Mouse (Mus musculus) yolk sac, embryonic 10.5 days (tissue): Measurements from ENCODE around the gene Alcam.

ENCODE experiments used
- DNase-seq: peaks from one replicate; pipeline ENCODE4 v3.0.0-alpha.2; 2017; ENCODE audit warnings: low spot score

Alcam gene

DNA sequence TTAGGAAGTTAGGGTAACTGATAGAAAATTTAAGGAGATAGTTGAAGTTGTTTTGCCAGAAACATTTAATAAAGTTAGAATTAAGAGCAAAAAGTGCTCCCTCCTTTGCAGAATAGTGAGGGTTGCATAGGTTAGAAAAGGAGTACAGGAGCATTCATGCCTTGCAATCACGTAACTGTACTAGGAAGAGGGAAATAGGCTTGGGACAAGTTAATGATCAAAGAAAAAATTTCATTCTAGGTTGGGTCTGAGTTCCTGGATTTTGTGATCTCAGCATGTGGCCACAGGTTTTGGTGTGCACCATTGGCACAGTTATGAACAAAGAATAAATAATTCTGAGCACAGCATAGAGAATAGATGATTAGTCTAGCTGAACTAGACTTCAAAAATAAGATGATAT, 192.1 kb downstream of the Alcam start:
- DNase-seq: no peak

- DNase-seq: no peak
Measured at GRCm38 (mm10) chr16:52250935-52251334, 202.9 kb downstream of the Alcam start.

- no peak for DNase-seq
Measured at GRCm38 (mm10) chr16:52250196-52250595, 203.7 kb downstream of the Alcam start.

- DNase-seq: no peak
Measured at GRCm38 (mm10) chr16:52243421-52243973, 210.4 kb downstream of the Alcam start.

GRCm38 (mm10) chr16:52242144-52242543, 211.7 kb downstream of the Alcam start:
- DNase-seq: peak; percentile 7

DNA sequence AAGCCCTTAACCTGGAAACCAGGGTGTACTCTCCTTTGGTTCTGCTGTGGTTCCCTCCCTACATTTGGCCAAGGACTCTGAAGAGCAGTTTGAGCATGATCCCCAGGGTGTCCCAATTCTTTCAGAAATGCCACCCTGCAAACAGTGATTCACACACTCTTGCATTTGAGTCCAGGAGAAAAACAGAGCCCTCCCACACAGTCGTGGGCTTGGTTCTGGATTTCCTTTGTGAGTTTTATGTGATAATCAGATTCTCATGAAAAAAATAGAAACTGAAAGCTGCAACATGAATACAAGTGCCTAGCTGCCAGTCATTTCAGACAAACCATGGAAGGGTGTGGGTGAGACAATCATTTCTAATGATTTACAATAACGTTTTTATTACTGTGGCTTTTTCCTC, 223.9 kb downstream of the Alcam start:
- no peak for DNase-seq

DNA sequence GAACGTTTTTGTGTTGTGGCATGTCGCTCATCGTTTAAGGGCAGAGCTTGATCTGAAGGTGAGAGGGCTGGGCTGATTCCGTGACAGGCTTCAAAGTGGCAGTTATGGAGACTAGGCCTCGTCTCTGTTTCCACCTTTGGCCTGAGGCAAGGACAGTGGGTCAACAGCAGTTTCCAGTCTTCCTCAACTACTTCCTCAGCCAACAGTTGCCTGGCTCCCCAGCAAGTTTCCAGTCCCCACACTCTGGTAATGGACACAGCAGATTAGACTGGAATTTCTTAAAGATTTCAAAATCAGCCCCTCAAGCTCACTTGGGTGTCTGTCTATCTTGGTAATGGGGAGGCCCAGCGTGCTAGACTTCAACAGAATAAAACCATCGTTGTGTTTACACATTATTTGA, 224.4 kb downstream of the Alcam start:
- DNase-seq: no peak

DNA sequence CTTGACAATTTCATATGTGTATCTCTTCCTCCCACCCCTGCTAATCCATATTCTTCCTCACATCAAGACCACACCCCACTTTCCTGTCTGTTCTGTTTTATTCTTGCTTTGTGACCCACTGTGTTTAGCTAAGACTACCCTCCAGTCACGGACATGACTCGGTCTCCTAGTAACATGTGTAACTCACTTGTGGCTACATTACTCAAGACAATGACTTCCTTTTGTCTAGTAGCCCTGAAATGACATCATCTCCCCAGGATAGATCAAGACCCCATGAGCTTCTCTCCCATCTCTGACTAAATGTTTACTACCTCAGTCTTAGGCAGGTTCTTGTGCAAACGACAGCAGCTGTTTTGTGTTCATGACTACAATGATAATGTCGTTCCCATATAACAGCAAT, 231.0 kb downstream of the Alcam start:
- no peak for DNase-seq

DNA sequence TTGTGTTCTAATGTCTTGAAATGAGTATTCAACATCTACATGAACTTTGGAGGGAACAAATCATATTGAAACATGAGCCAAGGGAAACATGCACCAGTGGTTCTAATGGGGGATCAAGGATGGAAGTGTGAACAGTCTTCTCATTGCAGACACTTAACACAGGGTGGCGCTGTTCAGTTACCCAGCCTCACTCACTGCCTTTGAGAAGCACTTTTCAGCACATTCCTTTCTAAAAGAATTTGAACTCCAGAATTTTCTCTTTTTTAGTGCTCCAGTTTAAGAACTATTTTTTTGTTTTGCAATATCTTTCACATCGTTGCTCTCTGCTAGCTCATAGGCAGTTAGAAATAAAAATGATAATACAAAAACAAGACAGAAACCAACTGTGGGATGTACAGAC, 234.8 kb downstream of the Alcam start:
- DNase-seq: peak; percentile 9

GRCm38 (mm10) chr16:52210844-52211606, 242.8 kb downstream of the Alcam start:
- no peak for DNase-seq

DNA sequence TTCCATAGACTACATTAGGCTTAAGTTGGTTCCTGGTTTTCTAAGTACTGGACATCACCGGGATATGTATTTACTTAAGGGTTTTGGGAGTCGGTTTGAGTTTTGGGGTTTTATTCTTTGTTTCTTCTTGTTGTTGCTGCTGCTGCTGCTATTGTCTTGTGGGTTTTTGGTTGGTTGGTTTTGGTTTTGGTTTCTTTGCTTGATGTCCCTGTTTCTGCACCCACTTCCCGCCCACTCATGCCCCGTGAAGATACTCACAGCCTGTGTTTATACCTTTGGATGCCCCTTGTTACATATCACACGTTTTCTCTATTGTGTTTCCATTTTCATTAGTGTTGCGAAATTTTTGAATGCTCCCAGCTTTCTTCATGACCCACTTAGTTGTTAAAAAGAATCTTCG, 253.8 kb downstream of the Alcam start:
- no peak for DNase-seq
